Mouse (Mus musculus): ENCODE data around the gene Mfn1.

- TF ChIP-seq CTCF (IDR thresholded peaks at IDR 0.05; ENCODE audit: control insufficient read depth, insufficient read depth, insufficient replicate concordance, low read depth, low read length) (no peak), POLR2A (IDR thresholded peaks at IDR 0.05; ENCODE audit: control insufficient read depth, low read depth, low read length) (no peak)
Measured at GRCm38 (mm10) chr3:32622106-32622505, 92.8 kb downstream of the Mfn1 start.
